Mouse (Mus musculus): Measurements from ENCODE around the gene Hmgb1.

GRCm38 (mm10) chr5:149168816-149169215, 15.5 kb downstream of the Hmgb1 start:
- no peak for TF ChIP-seq CTCF (IDR thresholded peaks at IDR 0.05; ENCODE audit: extremely low read depth, insufficient read depth, insufficient read length, insufficient replicate concordance)
- no peak for TF ChIP-seq POLR2A (IDR thresholded peaks at IDR 0.05; ENCODE audit: low read depth, low read length)
